Mouse (Mus musculus): ENCODE data around the gene Slc5a6. TPM values are rescaled to one million over a fixed set of nuclear protein-coding genes. Genes with fewer than 3 reads are reported as not detected.

Gene Slc5a6
- polyA plus RNA-seq, 1 experiment from 2014 or later, result 12.0 TPM

DNA sequence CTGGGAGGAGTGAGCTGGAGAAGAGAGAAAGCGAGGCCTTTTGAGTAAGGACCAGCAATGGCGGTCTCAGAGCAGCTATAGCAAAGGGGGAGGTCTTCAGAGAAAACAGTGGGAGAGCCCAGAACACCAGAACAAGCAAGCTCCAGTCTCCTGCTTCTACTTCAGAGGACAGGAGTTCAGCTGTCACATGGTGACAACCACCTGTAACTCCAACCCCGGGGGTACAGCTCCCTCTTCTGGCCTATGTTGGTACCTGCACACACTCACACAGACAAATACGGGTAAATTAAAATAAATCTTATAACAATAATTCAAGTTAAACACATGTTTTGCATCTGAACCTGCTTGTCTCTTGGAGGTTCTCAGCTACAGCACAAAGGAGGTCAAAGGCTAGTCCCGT lies 50.4 kb downstream of the Slc5a6 start:
- Histone ChIP-seq H3K4me3 (replicated peaks) (no peak overlapping the region), H3K4me2 (replicated peaks) (no peak overlapping the region), H3K36me3 (no peaks in the 10 kb centered on the region), H3K4me1 (no peaks in the 10 kb centered on the region), H3K27me3 (no peaks in the 10 kb centered on the region), H3K9ac (no peak overlapping the region), H3K27ac (replicated peaks) (no peak overlapping the region), H3K9me3 (replicated peaks) (no peaks in the 10 kb centered on the region)
- WGBS, result 17% methylated on average over 5 of the region's 5 CpGs
- ATAC-seq (ENCODE audit: insufficient number of reproducible peaks, low FRiP score, low TSS enrichment, low read depth), result no peak

DNA sequence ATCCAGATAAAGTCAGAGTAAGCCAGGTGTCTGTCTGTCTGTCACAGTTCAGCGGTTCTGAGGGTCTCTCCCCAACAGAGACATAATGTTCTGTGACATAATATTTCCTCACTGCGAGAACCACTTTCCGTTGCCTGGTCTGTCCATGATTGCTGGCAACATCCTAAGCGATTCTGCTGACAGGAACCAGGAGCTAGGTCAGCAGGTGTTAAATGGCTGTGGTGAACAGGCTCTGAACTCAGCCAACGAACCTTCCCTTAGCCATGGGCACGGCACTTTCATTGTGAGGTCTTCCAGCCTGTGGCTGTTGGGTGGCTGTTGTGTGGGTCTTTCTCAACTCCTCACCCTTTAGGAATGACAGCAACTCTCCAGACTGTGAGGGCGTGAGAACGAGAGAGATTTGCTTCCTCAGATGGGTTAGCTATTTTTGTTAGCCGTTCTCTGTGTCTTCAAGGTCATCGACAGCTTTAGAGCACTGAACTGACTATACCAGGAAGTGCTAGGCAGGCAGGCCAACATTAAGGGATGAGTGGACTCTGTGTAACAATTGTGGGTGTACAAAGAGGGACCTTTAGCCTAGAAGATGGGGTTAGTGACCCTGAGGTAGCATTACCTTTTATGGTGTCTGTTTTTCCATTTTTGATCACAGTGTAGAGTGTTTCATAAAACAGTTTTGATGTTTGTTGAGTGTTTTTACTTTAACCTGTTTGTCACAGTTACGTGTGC lies 53.7 kb downstream of the Slc5a6 start:
- no peaks in the 10 kb centered on the region for H3K4me1 ChIP-seq
- H3K27me3 ChIP-seq, result no peaks in the 10 kb centered on the region
- H3K36me3 ChIP-seq, result no peaks in the 10 kb centered on the region
- no peak overlapping the region for H3K4me3 ChIP-seq (replicated peaks)
- 76% methylated on average over 11 of the region's 11 CpGs for WGBS
- ATAC-seq (ENCODE audit: insufficient number of reproducible peaks, low FRiP score, low TSS enrichment, low read depth), result no peak
- no peak overlapping the region for H3K27ac ChIP-seq (replicated peaks)
- no peak overlapping the region for H3K9ac ChIP-seq
- H3K4me2 ChIP-seq (replicated peaks), result no peak overlapping the region
- no peaks in the 10 kb centered on the region for H3K9me3 ChIP-seq (replicated peaks)

DNA sequence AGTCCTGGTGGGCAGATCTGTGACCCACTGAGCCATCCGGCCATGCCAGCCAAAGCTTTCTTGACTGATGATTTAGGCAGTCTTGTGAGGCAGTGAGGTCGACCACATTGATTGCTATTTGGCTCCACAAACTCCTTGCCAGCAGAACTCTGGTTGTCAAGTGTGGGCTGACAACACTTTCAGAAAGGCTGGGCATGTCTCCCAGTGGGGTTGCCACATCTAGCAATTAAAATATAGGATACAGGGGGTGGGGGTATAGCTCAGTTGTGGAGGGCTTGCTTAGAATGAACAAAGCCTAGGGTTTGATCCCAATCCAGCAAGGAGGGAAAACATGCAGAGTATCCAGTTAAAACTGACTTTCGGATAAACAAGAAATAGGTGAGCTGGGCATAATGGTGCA lies 54.6 kb downstream of the Slc5a6 start:
- 66% methylated on average over 3 of the region's 3 CpGs for WGBS
- H3K9ac ChIP-seq, result no peak overlapping the region
- ATAC-seq (ENCODE audit: insufficient number of reproducible peaks, low FRiP score, low TSS enrichment, low read depth), result no peak
- H3K27me3 ChIP-seq, result no peaks in the 10 kb centered on the region
- no peak overlapping the region for H3K4me2 ChIP-seq (replicated peaks)
- no peak overlapping the region for H3K4me3 ChIP-seq (replicated peaks)
- H3K27ac ChIP-seq (replicated peaks), result no peak overlapping the region
- no peaks in the 10 kb centered on the region for H3K36me3 ChIP-seq
- no peaks in the 10 kb centered on the region for H3K4me1 ChIP-seq
- H3K9me3 ChIP-seq (replicated peaks), result no peaks in the 10 kb centered on the region

DNA sequence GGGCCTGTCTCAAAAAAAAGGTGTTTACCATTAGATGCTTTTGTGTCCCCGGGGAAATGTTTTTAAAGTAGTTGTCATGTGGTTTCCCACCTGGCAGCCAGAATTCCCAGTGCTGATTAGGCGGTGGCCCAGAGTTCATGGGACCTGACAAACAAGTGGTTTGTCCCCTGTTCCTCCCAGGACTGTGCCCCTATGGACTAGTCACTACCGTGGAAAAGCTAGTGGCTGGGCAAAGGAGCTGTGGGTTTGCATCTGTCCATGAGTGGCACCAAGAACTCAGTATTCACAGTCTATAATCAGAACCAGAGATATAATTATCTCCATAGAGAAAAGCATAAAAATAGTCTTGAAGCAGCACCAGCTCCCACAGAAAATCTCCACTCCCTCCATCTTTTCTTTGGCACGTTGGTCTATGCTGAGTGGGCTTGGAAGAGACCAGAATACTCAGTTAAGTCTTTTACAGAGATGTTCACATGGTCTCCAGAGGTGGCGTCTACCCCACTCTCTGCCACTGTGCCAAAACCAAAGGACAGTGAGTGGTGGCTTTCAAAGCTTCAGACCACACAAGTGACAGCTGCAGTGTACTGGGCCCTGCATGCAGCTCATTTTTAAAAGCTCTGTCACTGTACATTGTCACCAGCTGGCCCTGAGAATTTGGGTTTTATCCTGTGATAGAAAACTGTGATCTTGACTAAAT lies 55.6 kb downstream of the Slc5a6 start:
- peak; percentile 65; the same call in 1 of the 2 replicates for ATAC-seq (ENCODE audit: insufficient number of reproducible peaks, low FRiP score, low TSS enrichment, low read depth)
- 61% methylated on average over 5 of the region's 5 CpGs for WGBS

More for the DNA sequence above, 55.6 kb downstream of the Slc5a6 start:
- Histone ChIP-seq H3K9ac (no peak overlapping the region), H3K4me1 (no peaks in the 10 kb centered on the region), H3K27ac (replicated peaks) (no peak overlapping the region), H3K4me3 (replicated peaks) (no peak overlapping the region), H3K9me3 (replicated peaks) (no peaks in the 10 kb centered on the region), H3K27me3 (no peaks in the 10 kb centered on the region), H3K4me2 (replicated peaks) (no peak overlapping the region), H3K36me3 (no peaks in the 10 kb centered on the region)

Other genes starting within 250 kb of the Slc5a6 start
- 36.6 and 46.1 TPM in 2 replicates for gene Mapre3, start 234.3 kb downstream of the Slc5a6 start, polyA plus RNA-seq (2015; fragmentation: Nextera tagmentation; extraction: Ambion mirVana)
- 90.0 and 100.0 TPM in 2 replicates for gene Tmem214, start 180.9 kb downstream of the Slc5a6 start, polyA plus RNA-seq (2015; fragmentation: Nextera tagmentation; extraction: Ambion mirVana)
- 22.1 and 28.7 TPM in 2 replicates for gene Agbl5, start 160.2 kb downstream of the Slc5a6 start, polyA plus RNA-seq (2015; fragmentation: Nextera tagmentation; extraction: Ambion mirVana)
- 482 and 502 TPM in 2 replicates for gene Ost4, start 141.1 kb downstream of the Slc5a6 start, polyA plus RNA-seq (2015; fragmentation: Nextera tagmentation; extraction: Ambion mirVana)
- gene Emilin1, start 135.5 kb downstream of the Slc5a6 start, polyA plus RNA-seq (2015; fragmentation: Nextera tagmentation; extraction: Ambion mirVana), result 244 and 254 TPM in 2 replicates
- gene Khk, start 127.5 kb downstream of the Slc5a6 start, polyA plus RNA-seq (2015; fragmentation: Nextera tagmentation; extraction: Ambion mirVana), result 23.8 and 25.6 TPM in 2 replicates
- gene Cgref1, start 103.3 kb downstream of the Slc5a6 start, polyA plus RNA-seq (2015; fragmentation: Nextera tagmentation; extraction: Ambion mirVana), result 32.1 and 34.0 TPM in 2 replicates
- gene Preb, start 88.6 kb downstream of the Slc5a6 start, polyA plus RNA-seq (2015; fragmentation: Nextera tagmentation; extraction: Ambion mirVana), result 125 and 130 TPM in 2 replicates
- gene Tcf23, start 80.3 kb downstream of the Slc5a6 start, polyA plus RNA-seq (2015; fragmentation: Nextera tagmentation; extraction: Ambion mirVana), result 0.08 TPM in 1 of 2 replicates, not detected in the other
- 173 and 174 TPM in 2 replicates for gene Atraid, start 612 bp downstream of the Slc5a6 start, polyA plus RNA-seq (2015; fragmentation: Nextera tagmentation; extraction: Ambion mirVana)
- gene Cad, start 5.9 kb upstream of the Slc5a6 start, polyA plus RNA-seq (2015; fragmentation: Nextera tagmentation; extraction: Ambion mirVana), result 23.5 and 26.4 TPM in 2 replicates
- not detected in 2 replicates for gene Dnajc5g, start 57.4 kb upstream of the Slc5a6 start, polyA plus RNA-seq (2015; fragmentation: Nextera tagmentation; extraction: Ambion mirVana)
- gene Slc30a3, start 59.3 kb upstream of the Slc5a6 start, polyA plus RNA-seq (2015; fragmentation: Nextera tagmentation; extraction: Ambion mirVana), result 0.60 and 0.92 TPM in 2 replicates
- 10.2 and 13.7 TPM in 2 replicates for gene Trim54, start 67.8 kb upstream of the Slc5a6 start, polyA plus RNA-seq (2015; fragmentation: Nextera tagmentation; extraction: Ambion mirVana)
- not detected in 2 replicates for gene Ucn, start 89.9 kb upstream of the Slc5a6 start, polyA plus RNA-seq (2015; fragmentation: Nextera tagmentation; extraction: Ambion mirVana)
- 67.3 and 73.4 TPM in 2 replicates for gene Mpv17, start 105.3 kb upstream of the Slc5a6 start, polyA plus RNA-seq (2015; fragmentation: Nextera tagmentation; extraction: Ambion mirVana)
- 1.1 and 3.0 TPM in 2 replicates for gene Gm29609, start 131.0 kb upstream of the Slc5a6 start, polyA plus RNA-seq (2015; fragmentation: Nextera tagmentation; extraction: Ambion mirVana)
- 69.0 and 71.5 TPM in 2 replicates for gene Gtf3c2, start 131.2 kb upstream of the Slc5a6 start, polyA plus RNA-seq (2015; fragmentation: Nextera tagmentation; extraction: Ambion mirVana)
- gene Snx17, start 144.3 kb upstream of the Slc5a6 start, polyA plus RNA-seq (2015; fragmentation: Nextera tagmentation; extraction: Ambion mirVana), result 138 and 150 TPM in 2 replicates
- 74.4 and 74.7 TPM in 2 replicates for gene Eif2b4, start 144.5 kb upstream of the Slc5a6 start, polyA plus RNA-seq (2015; fragmentation: Nextera tagmentation; extraction: Ambion mirVana)
- gene Zfp513, start 153.4 kb upstream of the Slc5a6 start, polyA plus RNA-seq (2015; fragmentation: Nextera tagmentation; extraction: Ambion mirVana), result 12.2 and 12.5 TPM in 2 replicates
- gene Ppm1g, start 171.8 kb upstream of the Slc5a6 start, polyA plus RNA-seq (2015; fragmentation: Nextera tagmentation; extraction: Ambion mirVana), result 113 and 115 TPM in 2 replicates
- 175 and 178 TPM in 2 replicates for gene Nrbp1, start 191.9 kb upstream of the Slc5a6 start, polyA plus RNA-seq (2015; fragmentation: Nextera tagmentation; extraction: Ambion mirVana)
- 0.99 TPM in 1 of 2 replicates, not detected in the other for gene Gm9970, start 192.3 kb upstream of the Slc5a6 start, polyA plus RNA-seq (2015; fragmentation: Nextera tagmentation; extraction: Ambion mirVana)
- gene Krtcap3, start 202.8 kb upstream of the Slc5a6 start, polyA plus RNA-seq (2015; fragmentation: Nextera tagmentation; extraction: Ambion mirVana), result 21.8 and 23.5 TPM in 2 replicates
- 39.4 and 39.5 TPM in 2 replicates for gene Ift172, start 242.2 kb upstream of the Slc5a6 start, polyA plus RNA-seq (2015; fragmentation: Nextera tagmentation; extraction: Ambion mirVana)
- 85.5 and 89.8 TPM in 2 replicates for gene Fndc4, start 247.2 kb upstream of the Slc5a6 start, polyA plus RNA-seq (2015; fragmentation: Nextera tagmentation; extraction: Ambion mirVana)
- gene Gckr, start 248.5 kb upstream of the Slc5a6 start, polyA plus RNA-seq (2015; fragmentation: Nextera tagmentation; extraction: Ambion mirVana), result 0.15 and 0.30 TPM in 2 replicates